Mouse (Mus musculus) MEL (cell line): Measurements from ENCODE around the gene Gm45234. TPM values are rescaled to one million over a fixed set of nuclear protein-coding genes. Genes with fewer than 3 reads are reported as not detected.
A peak's percentile ranks its signal among the peaks of the same experiment; 100 is the strongest.

Experiments used
- DNase-seq: peaks from one replicate; pipeline ENCODE4 v3.0.0; 2011; ENCODE audit warnings: low read depth, low spot score
- H3K27ac ChIP-seq: 2 replicates; pipeline ENCODE4 v1.5.1; 2012; ENCODE audit warnings: low read depth, mild to moderate bottlenecking, control low read depth, low read length, moderate library complexity; ENCODE audit not compliant: control insufficient read depth
- H3K27me3 ChIP-seq, 2 experiments: fragments of 150-350 bp in 1 of 2; sonication (generic) in 1 of 2; 2 replicates each; pipeline ENCODE4 v1.6.1; 2012; ENCODE audit warnings: low read length in 2 of 2, mild to moderate bottlenecking in 2 of 2, improper control_type of control experiment in 1 of 2, moderate library complexity in 1 of 2; ENCODE audit not compliant: insufficient read depth in 2 of 2, control insufficient read depth in 1 of 2
- H3K36me3 ChIP-seq, 2 experiments: 2 replicates each; pipeline ENCODE4 v1.6.1; 2012 to 2014; ENCODE audit warnings: low read length in 2 of 2, improper control_type of control experiment in 1 of 2, inconsistent platforms in 1 of 2, mild to moderate bottlenecking in 1 of 2; ENCODE audit not compliant: insufficient read depth in 2 of 2, control insufficient read depth in 1 of 2
- H3K4me1 ChIP-seq, 2 experiments: fragments of 150-350 bp in 1 of 2; sonication (generic) in 1 of 2; 2 replicates each; pipeline ENCODE4 v1.6.1; 2012; ENCODE audit warnings: low read length in 2 of 2, improper control_type of control experiment in 1 of 2, mild to moderate bottlenecking in 1 of 2; ENCODE audit not compliant: insufficient read depth in 2 of 2, control insufficient read depth in 1 of 2
- H3K4me3 ChIP-seq, 2 experiments: fragments of 150-350 bp in 1 of 2; sonication (generic) in 1 of 2; 2 replicates each; pipeline ENCODE4 v1.5.1; 2012; ENCODE audit warnings: low read depth in 2 of 2, low read length in 2 of 2, mild to moderate bottlenecking in 2 of 2, moderate library complexity in 2 of 2, control low read depth in 1 of 2, improper control_type of control experiment in 1 of 2; ENCODE audit not compliant: control insufficient read depth in 1 of 2, insufficient read depth in 1 of 2
- H3K79me2 ChIP-seq: 2 replicates; pipeline ENCODE4 v1.6.1; 2012; ENCODE audit warnings: mild to moderate bottlenecking, low read length, moderate library complexity; ENCODE audit not compliant: control insufficient read depth, poor library complexity, insufficient read depth
- H3K9ac ChIP-seq: 2 replicates; pipeline ENCODE4 v1.6.1; 2012; ENCODE audit warnings: low read depth, mild to moderate bottlenecking, control low read depth, low read length, moderate library complexity; ENCODE audit not compliant: control insufficient read depth, poor library complexity, severe bottlenecking
- H3K9me3 ChIP-seq: fragments of 150-350 bp; sonication (generic); replicated peaks from 2 replicates; pipeline ENCODE4 v1.6.1; 2012; ENCODE audit warnings: mild to moderate bottlenecking, low read length, improper control_type of control experiment, moderate library complexity; ENCODE audit not compliant: insufficient read depth
- CHD2 ChIP-seq: IDR thresholded peaks from 2 replicates; pipeline ENCODE4 v1.6.1; 2011; ENCODE audit warnings: low read length, improper control_type of control experiment
- CTCF ChIP-seq, 3 experiments: IDR thresholded peaks in 2 of 3; conservative IDR thresholded peaks in 1 of 3; 2 replicates each; pipeline ENCODE4 v1.5.1; 2011 to 2012; ENCODE audit warnings: low read length in 3 of 3, low read depth in 2 of 3, mild to moderate bottlenecking in 2 of 3, improper control_type of control experiment in 1 of 3, inconsistent platforms in 1 of 3, mixed read lengths in 1 of 3, moderate library complexity in 1 of 3; ENCODE audit not compliant: control insufficient read depth in 1 of 3, insufficient read depth in 1 of 3, poor library complexity in 1 of 3, severe bottlenecking in 1 of 3
- KAT2A ChIP-seq: conservative IDR thresholded peaks from 2 replicates; pipeline ENCODE4 v1.6.1; 2012; ENCODE audit warnings: low read depth, low read length, improper control_type of control experiment, inconsistent platforms
- MAX ChIP-seq: IDR thresholded peaks from 2 replicates; pipeline ENCODE4 v1.6.1; 2011; ENCODE audit warnings: low read length, improper control_type of control experiment
- MEF2A ChIP-seq: IDR thresholded peaks from 2 replicates; pipeline ENCODE4 v1.6.1; 2014; ENCODE audit warnings: low read depth, mild to moderate bottlenecking, inconsistent platforms, low read length, improper control_type of control experiment; ENCODE audit not compliant: poor library complexity, insufficient replicate concordance, severe bottlenecking; ENCODE audit errors: extremely low read depth
- MXI1 ChIP-seq: IDR thresholded peaks from 2 replicates; pipeline ENCODE4 v1.6.1; 2011; ENCODE audit warnings: mild to moderate bottlenecking, low read depth, low read length, improper control_type of control experiment
- NRF1 ChIP-seq: IDR thresholded peaks from 2 replicates; pipeline ENCODE4 v1.6.1; 2014; ENCODE audit warnings: low read depth, mild to moderate bottlenecking, inconsistent platforms, low read length, improper control_type of control experiment, moderate library complexity; ENCODE audit not compliant: poor library complexity, insufficient read depth, severe bottlenecking
- POLR2A ChIP-seq, 2 experiments: IDR thresholded peaks; 2 replicates each; pipeline ENCODE4 v1.6.1; 2011 to 2012; ENCODE audit warnings: low read length in 2 of 2, mild to moderate bottlenecking in 2 of 2, control low read depth in 1 of 2, improper control_type of control experiment in 1 of 2, low read depth in 1 of 2, moderate library complexity in 1 of 2; ENCODE audit not compliant: control insufficient read depth in 1 of 2, insufficient read depth in 1 of 2, poor library complexity in 1 of 2
- RAD21 ChIP-seq: IDR thresholded peaks from 2 replicates; pipeline ENCODE4 v1.6.1; 2011; ENCODE audit warnings: mild to moderate bottlenecking, low read depth, low read length, improper control_type of control experiment
- RCOR1 ChIP-seq: IDR thresholded peaks from 2 replicates; pipeline ENCODE4 v1.6.1; 2012; ENCODE audit warnings: low read depth, mild to moderate bottlenecking, inconsistent platforms, low read length, improper control_type of control experiment
- SMC3 ChIP-seq: IDR thresholded peaks from 2 replicates; pipeline ENCODE4 v1.6.1; 2011; ENCODE audit warnings: low read depth, low read length, improper control_type of control experiment
- TCF12 ChIP-seq: IDR thresholded peaks from 2 replicates; pipeline ENCODE4 v1.6.1; 2014; ENCODE audit warnings: low read depth, mild to moderate bottlenecking, inconsistent platforms, low read length, improper control_type of control experiment, moderate library complexity
- USF1 ChIP-seq: IDR thresholded peaks from 2 replicates; pipeline ENCODE4 v1.6.1; 2014; ENCODE audit warnings: low read depth, mild to moderate bottlenecking, inconsistent platforms, low read length, improper control_type of control experiment, moderate library complexity
- ZC3H11A ChIP-seq: IDR thresholded peaks from 2 replicates; pipeline ENCODE4 v1.6.1; 2012; ENCODE audit warnings: low read depth, mild to moderate bottlenecking, inconsistent platforms, low read length, improper control_type of control experiment
- ZNF384 ChIP-seq: IDR thresholded peaks from 2 replicates; pipeline ENCODE4 v1.6.1; 2012; ENCODE audit warnings: low read depth, mild to moderate bottlenecking, inconsistent platforms, low read length, improper control_type of control experiment
- polyA plus RNA-seq, 2 experiments: library from polyadenylated mRNA; stranded (reverse) in 1 of 2; unstranded in 1 of 2; fragments of >175 nt in 1 of 2; fragments of >200 nt in 1 of 2; gene quantifications; 2 replicates each; pipeline versions ENCODE4 v1.2.1 to v1.2.4; 2012; ENCODE audit warnings: low replicate concordance in 2 of 2, low read depth in 1 of 2; ENCODE audit not compliant: insufficient read length in 2 of 2, insufficient read depth in 1 of 2, missing spikeins in 1 of 2
- total RNA-seq: library from RNA; depleted of rRNA; stranded (reverse); fragments of 300-350 nt; gene quantifications from 2 replicates; pipeline ENCODE4 v1.2.3, GENCODE M21; 2012

The Gm45234 gene
- total and polyA plus RNA-seq, 3 experiments, result 0.15 TPM; not detected in 2

DNA sequence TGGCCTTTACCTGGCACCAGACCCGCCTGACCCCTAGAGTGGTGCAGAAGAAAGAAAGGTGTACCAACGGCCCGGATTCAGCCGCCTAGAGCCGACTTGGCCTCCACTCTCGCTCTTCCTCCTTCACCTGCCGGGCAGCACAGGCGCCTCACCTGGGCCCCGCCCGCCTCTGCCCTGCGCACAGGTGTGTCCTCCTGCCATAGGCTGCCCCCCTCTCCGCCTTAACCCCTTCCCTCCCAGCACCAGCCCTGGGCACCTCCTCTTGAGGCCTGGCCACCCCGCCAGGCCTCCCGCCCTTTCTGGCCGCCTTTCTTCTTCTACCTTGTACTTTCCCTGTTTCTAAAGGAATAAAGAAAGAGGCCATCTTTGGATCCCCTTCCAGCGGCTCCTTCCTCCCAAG, 37.1 kb downstream of the Gm45234 start:
- Histone ChIP-seq H3K36me3 (peaks cover 5 to 19% of the 10 kb centered on the region in 2 experiments), H3K4me1 (peaks cover 3 to 23% of the 10 kb centered on the region in 2 experiments; a peak in 3 of 4 replicates), H3K9ac (no peak overlapping the region; the same call in 1 of the 2 replicates), H3K4me3 (no peak overlapping the region), H3K27me3 (no peaks in the 10 kb centered on the region), H3K27ac (no peak overlapping the region; the same call in 1 of the 2 replicates), H3K9me3 (no peaks in the 10 kb centered on the region), H3K79me2 (peaks cover 11% of the 10 kb centered on the region)
- DNase-seq, result no peak
- no peak for TF ChIP-seq TCF12
- no peak for TF ChIP-seq USF1
- TF ChIP-seq RCOR1, result no peak

DNA sequence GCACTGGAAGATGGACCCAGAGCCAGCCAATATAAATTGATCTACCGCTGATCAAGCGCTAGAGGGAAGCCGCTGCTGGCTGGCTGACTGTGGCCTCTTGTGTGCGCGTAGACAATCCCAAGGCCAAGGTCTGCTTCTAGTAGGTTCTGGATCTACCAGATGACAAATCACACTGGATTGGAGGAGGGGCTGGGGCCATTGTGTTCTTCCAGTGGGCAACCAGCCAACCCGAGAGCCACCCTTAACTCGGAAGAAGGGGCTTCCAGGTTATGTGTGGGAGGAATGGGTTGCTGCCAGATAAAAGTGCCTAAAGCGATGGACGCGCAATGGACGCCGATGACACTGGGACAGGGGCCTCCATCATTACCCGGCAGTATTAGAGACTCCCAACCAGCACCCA, 37.9 kb downstream of the Gm45234 start:
- TF ChIP-seq CTCF (IDR thresholded peaks at IDR 0.05 in 2 of 3, conservative IDR thresholded peaks at IDR 0.05 in 1 of 3; ENCODE audit: control insufficient read depth in 1 of 3, insufficient read depth in 1 of 3, low read depth in 2 of 3, low read length in 3 of 3, poor library complexity in 1 of 3, severe bottlenecking in 1 of 3) (no peak), MXI1 (no peak), USF1 (no peak)
- Histone ChIP-seq H3K9ac (no peak overlapping the region), H3K27ac (no peak overlapping the region), H3K79me2 (peaks cover 18% of the 10 kb centered on the region), H3K4me3 (no peak overlapping the region), H3K9me3 (no peaks in the 10 kb centered on the region), H3K27me3 (no peaks in the 10 kb centered on the region), H3K4me1 (peaks cover 3 to 26% of the 10 kb centered on the region in 2 experiments; a peak in 3 of 4 replicates), H3K36me3 (peaks cover 9 to 23% of the 10 kb centered on the region in 2 experiments)
- DNase-seq, result no peak

DNA sequence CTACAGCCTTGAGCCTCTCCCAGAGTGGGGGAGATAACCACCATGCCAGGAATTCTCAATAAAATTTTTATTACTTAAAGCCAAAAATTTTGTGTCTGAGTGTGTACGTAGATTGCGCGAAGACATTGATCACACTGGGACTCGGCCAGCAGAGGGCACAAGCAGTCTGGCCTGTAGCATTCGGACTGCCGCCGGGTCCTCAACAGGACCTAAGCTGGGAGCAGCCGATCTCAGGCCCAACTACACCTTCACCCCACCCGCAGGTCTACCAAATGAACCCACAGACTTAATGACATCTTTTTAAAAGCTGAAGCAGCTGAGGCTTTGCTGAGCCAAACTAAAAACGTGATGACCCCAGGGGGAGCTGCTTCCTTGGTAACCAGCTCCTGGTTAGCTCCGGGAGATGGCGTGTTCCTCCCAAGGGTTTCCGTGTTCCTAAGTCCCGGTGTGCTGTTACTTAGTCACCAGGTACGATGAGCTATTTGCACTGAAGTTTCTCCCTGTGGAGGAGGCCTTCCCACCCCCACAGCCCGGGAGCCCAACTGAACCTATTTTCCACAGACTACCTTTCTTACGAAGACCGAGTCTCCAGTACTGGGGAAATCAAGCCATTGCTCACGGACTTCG, 38.8 kb downstream of the Gm45234 start:
- H3K27me3 ChIP-seq, result no peaks in the 10 kb centered on the region
- H3K4me3 ChIP-seq, result no peak overlapping the region
- no peaks in the 10 kb centered on the region for H3K9me3 ChIP-seq
- no peak overlapping the region for H3K27ac ChIP-seq
- peaks cover 3 to 26% of the 10 kb centered on the region in 2 experiments; a peak in 3 of 4 replicates for H3K4me1 ChIP-seq
- H3K9ac ChIP-seq, result no peak overlapping the region
- TF ChIP-seq MEF2A, result no peak
- TF ChIP-seq SMC3, result peak; percentile 40
- TF ChIP-seq ZNF384, result no peak
- no peak for TF ChIP-seq NRF1
- peak in 2 of 3 experiments; percentile 44 to 71; a peak in 5 of 6 replicates for TF ChIP-seq CTCF (IDR thresholded peaks at IDR 0.05 in 2 of 3, conservative IDR thresholded peaks at IDR 0.05 in 1 of 3; ENCODE audit: control insufficient read depth in 1 of 3, insufficient read depth in 1 of 3, low read depth in 2 of 3, low read length in 3 of 3, poor library complexity in 1 of 3, severe bottlenecking in 1 of 3)
- peak; percentile 35; the same call in 1 of the 2 replicates for TF ChIP-seq ZC3H11A
- TF ChIP-seq POLR2A (IDR thresholded peaks at IDR 0.05; ENCODE audit: control insufficient read depth in 1 of 2, insufficient read depth in 1 of 2, low read depth in 1 of 2, low read length in 2 of 2, poor library complexity in 1 of 2), result 0 out of 4 replicates have a peak, but pooled peaks of 1 of the 2 experiments have one; percentile 44
- no peak for TF ChIP-seq USF1
- no peak for TF ChIP-seq KAT2A
- peak; percentile 33 for TF ChIP-seq RAD21
- TF ChIP-seq CHD2, result no peak
- TF ChIP-seq MAX, result no peak
- TF ChIP-seq, all 39 proteins: peak for 5
- H3K79me2 ChIP-seq, result peaks cover 27% of the 10 kb centered on the region
- DNase-seq, result no peak
- H3K36me3 ChIP-seq, result peaks cover 9 to 23% of the 10 kb centered on the region in 2 experiments
